Mouse (Mus musculus): ENCODE data around the gene Sdccag8. TPM values are rescaled to one million over a fixed set of nuclear protein-coding genes. Genes with fewer than 3 reads are reported as not detected.

Sdccag8 gene
- total RNA-seq, 2 experiments from 2014 or later, result 4.0 to 4.9 TPM

- no peak for TF ChIP-seq CTCF (IDR thresholded peaks at IDR 0.05)
- H3K4me3 ChIP-seq, result no peak overlapping the region
- intact Hi-C loops (cut with DNase I), result no loop called here
- DNase-seq, result no peak
- no peak overlapping the region for H3K27ac ChIP-seq
Observed at GRCm38 (mm10) chr1:177004041-177004741, 189.7 kb downstream of the Sdccag8 start.

GRCm38 (mm10) chr1:177007405-177007804 is 192.9 kb downstream of the Sdccag8 start:
- H3K4me3 ChIP-seq, result no peak overlapping the region
- no peak for TF ChIP-seq CTCF (IDR thresholded peaks at IDR 0.05)
- intact Hi-C loops (cut with DNase I), result no loop called here
- DNase-seq, result no peak
- H3K27ac ChIP-seq, result no peak overlapping the region

- no peak for TF ChIP-seq CTCF (IDR thresholded peaks at IDR 0.05)
- Histone ChIP-seq H3K4me3 (no peak overlapping the region), H3K27ac (peak overlapping the region; percentile 40; the same call in 1 of the 2 replicates)
- intact Hi-C loops (cut with DNase I), result loop anchor here (1.0 kb wide), 1 partner anchor 75 kb away; no protein-coding TSS in a partner anchor
- peak; percentile 76 for DNase-seq
Observed at GRCm38 (mm10) chr1:177008777-177009176, 194.3 kb downstream of the Sdccag8 start.

GRCm38 (mm10) chr1:177010041-177010440 is 195.6 kb downstream of the Sdccag8 start:
- no peak for TF ChIP-seq CTCF (IDR thresholded peaks at IDR 0.05)
- DNase-seq, result no peak
- H3K4me3 ChIP-seq, result no peak overlapping the region
- intact Hi-C loops (cut with DNase I), result loop anchor here (2.0 kb wide), 1 partner anchor 93 kb away; no protein-coding TSS in a partner anchor
- no peak overlapping the region for H3K27ac ChIP-seq

- Histone ChIP-seq H3K27ac (peak overlapping the region; percentile 65), H3K4me3 (no peak overlapping the region)
- intact Hi-C loops (cut with DNase I), result loop anchor here (2.0 kb wide), 1 partner anchor 94 kb away; no protein-coding TSS in a partner anchor
- no peak for TF ChIP-seq CTCF (IDR thresholded peaks at IDR 0.05)
- DNase-seq, result no peak
Observed at GRCm38 (mm10) chr1:177010607-177011302, 196.3 kb downstream of the Sdccag8 start.

DNA sequence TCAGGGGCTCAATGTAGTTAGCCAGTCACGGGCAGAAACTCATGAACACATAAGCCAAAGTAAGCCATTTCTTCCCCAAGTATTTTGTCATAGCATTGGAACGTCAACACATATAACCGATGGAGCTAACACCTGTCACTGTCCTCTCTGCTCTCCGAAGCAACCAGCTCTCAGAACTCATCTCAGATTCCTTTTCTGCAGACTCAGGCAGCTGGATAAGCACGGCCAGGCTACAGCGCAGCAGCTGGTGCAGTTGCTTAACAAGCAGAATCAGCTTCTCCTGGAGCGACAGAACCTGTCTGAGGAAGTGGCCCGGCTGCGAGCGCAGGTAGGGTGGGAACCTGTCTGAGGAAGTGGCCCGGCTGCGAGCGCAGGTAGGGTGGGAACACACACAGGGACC is 197.2 kb downstream of the Sdccag8 start:
- peak; percentile 70 for DNase-seq
- TF ChIP-seq CTCF (IDR thresholded peaks at IDR 0.05), result no peak
- peak overlapping the region; percentile 76 for H3K27ac ChIP-seq
- H3K4me3 ChIP-seq, result peak overlapping the region; percentile 56
- intact Hi-C loops (cut with DNase I), result loop anchor here (2.0 kb wide), 1 partner anchor 95 kb away; no protein-coding TSS in a partner anchor

DNA sequence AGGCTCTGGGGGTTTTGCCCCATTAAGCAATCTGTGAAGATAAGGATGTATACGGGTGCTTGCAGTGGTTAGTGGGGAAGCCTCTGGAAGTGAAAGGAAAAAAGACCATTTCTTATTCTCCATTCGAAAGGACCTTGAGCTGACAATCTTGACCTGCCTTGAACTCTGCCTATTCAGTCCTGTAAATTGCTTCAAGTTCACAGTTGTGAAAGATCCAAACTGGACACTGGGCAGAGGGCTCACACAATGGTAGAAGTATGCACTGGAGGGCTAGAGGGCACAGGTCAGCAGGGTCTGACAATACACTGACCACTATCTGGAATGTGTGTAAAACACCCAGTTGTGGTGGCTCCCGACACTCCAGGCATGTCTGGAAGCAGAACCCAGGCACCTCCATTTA is 198.3 kb downstream of the Sdccag8 start:
- no peak for DNase-seq
- intact Hi-C loops (cut with DNase I), result no loop called here
- H3K4me3 ChIP-seq, result peak overlapping the region; percentile 56; the same call in 1 of the 2 replicates
- TF ChIP-seq CTCF (IDR thresholded peaks at IDR 0.05), result no peak
- H3K27ac ChIP-seq, result peak overlapping the region; percentile 77; the same call in 1 of the 2 replicates

DNA sequence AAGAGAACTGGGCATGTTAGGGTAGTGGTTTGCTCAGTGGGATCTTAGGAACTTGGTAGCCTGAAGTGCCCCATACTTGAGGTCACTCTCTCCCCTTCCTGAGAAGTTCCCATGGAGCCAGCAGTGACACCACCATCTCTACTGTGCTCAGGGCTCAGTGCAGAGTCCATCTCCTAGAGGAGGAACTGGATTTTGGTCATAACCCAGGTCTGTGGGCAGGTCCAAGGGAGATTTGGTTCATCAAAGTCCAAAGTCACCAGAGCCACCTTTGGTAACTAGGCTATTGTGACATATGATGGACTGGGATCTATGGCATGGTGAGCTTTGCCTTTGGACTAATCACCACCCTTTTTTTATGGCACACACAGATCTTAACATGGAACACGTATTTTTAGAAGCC is 198.9 kb downstream of the Sdccag8 start:
- intact Hi-C loops (cut with DNase I), result no loop called here
- peak overlapping the region; percentile 77 for H3K27ac ChIP-seq
- no peak for DNase-seq
- no peak for TF ChIP-seq CTCF (IDR thresholded peaks at IDR 0.05)
- no peak overlapping the region for H3K4me3 ChIP-seq

GRCm38 (mm10) chr1:177013776-177014175 is 199.3 kb downstream of the Sdccag8 start:
- Histone ChIP-seq H3K4me3 (no peak overlapping the region), H3K27ac (peak overlapping the region; percentile 77)
- DNase-seq, result peak; percentile 58
- intact Hi-C loops (cut with DNase I), result no loop called here
- no peak for TF ChIP-seq CTCF (IDR thresholded peaks at IDR 0.05)

GRCm38 (mm10) chr1:177014346-177014745 is 199.9 kb downstream of the Sdccag8 start:
- intact Hi-C loops (cut with DNase I), result no loop called here

GRCm38 (mm10) chr1:177014921-177015439 is 200.5 kb downstream of the Sdccag8 start:
- TF ChIP-seq CTCF (IDR thresholded peaks at IDR 0.05), result no peak
- intact Hi-C loops (cut with DNase I), result no loop called here
- DNase-seq, result no peak
- Histone ChIP-seq H3K4me3 (no peak overlapping the region), H3K27ac (peak overlapping the region; percentile 77)

More at GRCm38 (mm10) chr1:177014346-177014745, 199.9 kb downstream of the Sdccag8 start:
- no peak for TF ChIP-seq CTCF (IDR thresholded peaks at IDR 0.05)
- Histone ChIP-seq H3K4me3 (no peak overlapping the region), H3K27ac (peak overlapping the region; percentile 77)
- DNase-seq, result no peak

- no peak for TF ChIP-seq CTCF (IDR thresholded peaks at IDR 0.05)
- DNase-seq, result no peak
- Histone ChIP-seq H3K27ac (no peak overlapping the region), H3K4me3 (no peak overlapping the region)
- intact Hi-C loops (cut with DNase I), result no loop called here
Observed at GRCm38 (mm10) chr1:177015917-177016316, 201.5 kb downstream of the Sdccag8 start.

DNA sequence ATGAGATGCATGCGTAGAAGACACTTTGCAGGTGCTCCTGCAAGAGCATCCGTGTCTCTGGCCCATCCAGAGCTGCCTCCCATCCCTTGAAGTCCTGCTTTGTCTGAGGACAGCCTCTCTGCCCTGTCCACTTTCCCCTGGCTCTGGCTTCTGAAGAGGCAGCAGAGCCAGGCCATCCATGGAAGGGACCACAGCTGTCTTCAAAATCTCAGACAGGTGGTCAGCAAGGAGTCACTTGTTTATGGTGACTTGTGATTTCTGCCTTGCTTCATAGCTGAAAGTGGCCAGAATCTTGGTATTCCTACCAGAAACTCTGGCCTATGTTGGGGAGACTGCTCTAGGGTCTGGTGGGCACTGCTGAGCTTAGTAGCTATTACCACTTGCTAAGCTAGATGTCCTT is 202.3 kb downstream of the Sdccag8 start:
- no peak for TF ChIP-seq CTCF (IDR thresholded peaks at IDR 0.05)
- Histone ChIP-seq H3K27ac (no peak overlapping the region), H3K4me3 (no peak overlapping the region)
- DNase-seq, result no peak
- intact Hi-C loops (cut with DNase I), result no loop called here

Measured in gastrocnemius, adult 2 months (tissue).